Mouse (Mus musculus) intestine, embryonic 14.5 days (tissue): ENCODE results near the gene Dlst. TPM values are rescaled to one million over a fixed set of nuclear protein-coding genes. Genes with fewer than 3 reads are reported as not detected.

Experiments
- polyA plus RNA-seq: library from polyadenylated mRNA; unstranded; fragments of >200 nt; fragmentation: Nextera tagmentation; extraction: Ambion mirVana; gene quantifications from 2 replicates; pipeline ENCODE4 v1.2.1, GENCODE M21; 2014

Gene Dlst
- polyA plus RNA-seq, 1 experiment from 2014 or later: 110 TPM

Other genes starting within 250 kb of the Dlst start
- gene Ltbp2, start 234.3 kb upstream of the Dlst start, polyA plus RNA-seq: 0.63 and 1.0 TPM in 2 replicates
- 144 and 149 TPM in 2 replicates for gene Fcf1, start 139.9 kb upstream of the Dlst start, polyA plus RNA-seq
- gene Arel1, start 139.9 kb upstream of the Dlst start, polyA plus RNA-seq: 13.5 TPM in 2 replicates
- gene Ylpm1, start 114.5 kb upstream of the Dlst start, polyA plus RNA-seq: 40.0 and 40.8 TPM in 2 replicates
- gene Prox2, start 74 bp upstream of the Dlst start, polyA plus RNA-seq: 2.2 and 2.7 TPM in 2 replicates
- 2.9 TPM in 2 replicates for gene Rps6kl1, start 40.4 kb downstream of the Dlst start, polyA plus RNA-seq
- 19.2 and 20.4 TPM in 2 replicates for gene Pgf, start 67.0 kb downstream of the Dlst start, polyA plus RNA-seq
- 83.5 and 86.2 TPM in 2 replicates for gene Eif2b2, start 108.6 kb downstream of the Dlst start, polyA plus RNA-seq
- gene Mlh3, start 159.8 kb downstream of the Dlst start, polyA plus RNA-seq: 8.6 and 9.3 TPM in 2 replicates
- gene Acyp1, start 177.6 kb downstream of the Dlst start, polyA plus RNA-seq: 52.7 and 53.5 TPM in 2 replicates
- gene Zc2hc1c, start 177.8 kb downstream of the Dlst start, polyA plus RNA-seq: 2.1 and 2.5 TPM in 2 replicates
- gene Nek9, start 228.5 kb downstream of the Dlst start, polyA plus RNA-seq: 16.5 and 17.2 TPM in 2 replicates